Mouse (Mus musculus): Measurements from ENCODE around the gene Crtc1.

The Crtc1 gene

DNA sequence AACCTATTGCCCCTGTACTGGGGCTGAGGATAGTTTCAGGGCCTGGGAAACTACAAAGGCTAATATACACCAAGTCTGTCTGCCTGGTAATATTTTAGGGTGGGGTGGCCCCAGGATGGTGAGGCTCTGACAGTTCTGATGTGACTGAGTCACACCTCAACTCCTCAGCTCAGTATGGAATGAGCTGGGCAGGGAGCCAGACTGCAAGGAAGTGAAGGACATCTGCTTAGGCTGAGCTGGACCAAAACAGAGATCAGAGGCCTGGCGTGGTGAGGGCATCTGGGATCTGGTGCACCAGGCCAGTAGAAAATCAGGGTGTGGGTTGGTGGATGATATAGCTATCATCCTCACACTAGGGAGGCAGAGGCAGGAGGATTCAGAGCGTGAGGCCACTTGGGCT is 49.7 kb downstream of the Crtc1 start:
- DNase-seq (ENCODE audit: low spot score) = no peak

DNA sequence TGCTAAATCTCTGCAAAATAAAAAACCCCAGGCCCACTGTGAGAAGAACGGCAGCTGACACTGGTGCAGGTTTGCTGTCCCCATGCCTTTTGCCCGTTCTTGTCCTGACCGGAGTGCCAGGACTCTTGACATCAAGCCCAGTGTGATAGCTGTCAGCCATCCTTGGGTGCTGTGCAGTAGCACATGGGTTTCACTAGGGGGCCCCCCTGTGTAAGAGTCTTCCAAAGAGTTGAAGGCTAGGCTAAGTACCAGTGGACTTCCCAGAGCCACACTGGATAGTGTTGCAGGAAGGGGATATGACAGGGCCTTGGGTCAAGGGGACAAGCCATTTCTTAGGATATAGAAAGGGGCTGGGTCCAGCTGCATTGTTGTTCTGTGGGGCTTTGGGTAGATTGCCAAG is 56.1 kb downstream of the Crtc1 start:
- DNase-seq (ENCODE audit: low spot score) = peak; percentile 65

DNA sequence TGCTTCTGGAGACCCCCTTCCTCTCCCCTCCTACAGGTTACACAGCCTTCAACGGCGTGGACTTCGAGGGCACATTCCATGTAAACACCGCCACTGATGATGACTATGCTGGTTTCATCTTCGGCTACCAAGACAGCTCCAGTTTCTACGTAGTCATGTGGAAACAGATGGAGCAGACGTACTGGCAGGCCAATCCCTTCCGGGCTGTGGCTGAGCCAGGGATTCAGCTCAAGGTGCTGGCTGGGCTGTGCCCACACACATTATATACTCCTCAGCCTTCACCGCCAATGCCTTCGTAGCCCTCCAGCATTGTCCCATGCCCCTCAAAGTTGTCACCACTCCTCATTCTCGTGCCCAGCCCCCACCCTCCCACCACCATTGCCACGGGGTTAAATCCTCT is 59.3 kb downstream of the Crtc1 start:
- DNase-seq (ENCODE audit: low spot score) = no peak

GRCm38 (mm10) chr8:70377049-70377448 is 62.3 kb downstream of the Crtc1 start:
- DNase-seq (ENCODE audit: low spot score) = no peak

- DNase-seq (ENCODE audit: low spot score) = no peak
These were observed 63.1 kb downstream of the Crtc1 start for GRCm38 (mm10) chr8:70376275-70376741.

GRCm38 (mm10) chr8:70375212-70375859 is 64.0 kb downstream of the Crtc1 start:
- no peak for DNase-seq (ENCODE audit: low spot score)

- DNase-seq (ENCODE audit: low spot score) = no peak
These were observed 65.0 kb downstream of the Crtc1 start for GRCm38 (mm10) chr8:70374318-70374927.

GRCm38 (mm10) chr8:70373397-70374317 is 65.7 kb downstream of the Crtc1 start, which contains the start of gene Comp:
Comp (plus strand) TSS chr8:70373558.
- no peak for DNase-seq (ENCODE audit: low spot score)

GRCm38 (mm10) chr8:70371951-70372350 is 67.4 kb downstream of the Crtc1 start:
- DNase-seq (ENCODE audit: low spot score) = no peak

- DNase-seq (ENCODE audit: low spot score) = no peak
These were observed 68.9 kb downstream of the Crtc1 start for GRCm38 (mm10) chr8:70370476-70370875.

DNA sequence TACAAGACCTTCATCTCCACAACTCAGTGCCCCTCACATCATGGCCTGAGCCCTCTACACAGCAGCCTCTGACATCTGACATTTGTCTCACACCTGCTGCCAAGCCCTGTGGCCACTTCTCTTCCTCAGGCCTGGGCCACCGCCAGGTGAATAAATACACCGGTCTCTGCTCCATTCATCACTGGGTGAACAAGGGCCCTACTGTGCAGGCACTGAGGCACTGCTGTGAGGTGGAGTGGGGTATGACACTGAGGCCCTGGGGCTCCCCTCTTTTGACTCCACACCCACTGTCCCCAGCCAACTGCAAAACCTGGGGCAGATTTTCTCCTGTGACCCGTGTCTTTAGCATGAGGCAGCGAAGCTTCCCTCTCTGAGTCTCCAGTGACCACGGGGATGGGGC is 72.8 kb downstream of the Crtc1 start:
- DNase-seq (ENCODE audit: low spot score) = no peak

GRCm38 (mm10) chr8:70364066-70364465 is 75.3 kb downstream of the Crtc1 start:
- DNase-seq (ENCODE audit: low spot score) = no peak

DNA sequence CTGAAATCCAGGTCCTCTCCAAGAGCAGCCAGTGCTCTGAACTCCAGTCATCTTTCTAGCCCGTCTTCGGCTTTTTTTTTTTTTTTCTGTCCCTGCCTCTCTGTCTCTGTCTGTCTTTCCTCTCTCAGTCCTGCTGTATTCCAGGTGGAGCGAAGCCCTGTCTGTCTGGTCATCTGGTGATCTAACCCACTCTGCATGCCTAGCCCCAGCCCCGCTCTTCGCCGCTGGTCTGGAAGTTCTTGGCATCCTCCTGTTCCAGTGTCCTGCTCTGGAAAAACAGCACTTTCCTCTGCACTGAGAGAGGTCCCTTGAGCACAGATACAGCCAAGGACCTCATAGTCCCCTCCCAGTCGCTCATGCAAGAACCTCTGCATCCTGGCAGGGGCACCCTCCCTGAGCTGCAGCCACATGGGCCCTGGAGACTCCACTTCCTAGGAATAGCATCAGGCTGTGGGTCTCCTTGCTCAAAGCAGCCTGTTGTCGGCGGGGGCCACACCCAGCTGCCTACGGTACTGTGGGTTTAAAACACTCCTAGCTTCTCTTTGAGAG is 77.8 kb downstream of the Crtc1 start:
- DNase-seq (ENCODE audit: low spot score) = no peak

DNA sequence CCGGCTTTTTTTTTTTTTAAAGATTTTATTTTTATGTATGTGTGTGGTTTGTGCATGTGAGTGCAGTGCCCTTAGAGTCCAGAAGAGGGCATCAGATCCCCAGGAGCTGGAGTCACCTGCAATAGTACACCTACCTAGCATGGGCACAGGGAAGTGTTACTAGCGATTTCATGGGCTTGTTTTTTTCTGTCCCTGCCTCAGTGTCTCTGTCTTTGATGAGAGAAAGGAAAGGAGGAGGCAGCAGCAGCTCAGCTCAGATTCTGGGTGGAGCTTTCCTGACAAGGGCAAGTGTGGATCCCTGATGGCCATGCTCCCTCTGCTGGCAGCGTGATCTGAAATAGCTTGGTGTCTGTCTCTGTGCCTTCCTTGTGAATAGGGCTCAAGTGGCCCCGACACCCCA is 78.6 kb downstream of the Crtc1 start:
- no peak for DNase-seq (ENCODE audit: low spot score)

GRCm38 (mm10) chr8:70359411-70359810 is 80.0 kb downstream of the Crtc1 start:
- DNase-seq (ENCODE audit: low spot score) = no peak

- no peak for DNase-seq (ENCODE audit: low spot score)
These were observed 83.3 kb downstream of the Crtc1 start for GRCm38 (mm10) chr8:70356111-70356510.

DNA sequence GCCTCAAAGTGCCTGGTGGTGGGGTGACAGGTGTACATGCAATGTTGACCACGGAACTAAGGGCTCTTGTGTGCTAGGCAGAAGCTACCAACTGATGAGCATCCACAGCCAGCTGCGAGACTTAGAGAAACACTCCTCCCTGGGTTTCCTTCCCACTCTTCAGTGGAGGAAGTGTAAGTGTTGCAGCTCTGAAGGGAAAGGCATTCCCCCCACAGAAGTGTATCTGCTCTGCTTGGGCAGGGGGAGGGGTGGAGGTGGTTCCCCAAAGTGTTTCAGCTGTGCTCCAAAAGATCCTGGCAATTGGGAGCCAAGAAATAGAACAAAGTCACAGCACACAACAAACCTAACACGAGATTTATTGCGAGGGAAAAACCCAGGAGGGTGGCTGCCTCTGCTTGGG is 85.4 kb downstream of the Crtc1 start:
- DNase-seq (ENCODE audit: low spot score) = no peak

DNA sequence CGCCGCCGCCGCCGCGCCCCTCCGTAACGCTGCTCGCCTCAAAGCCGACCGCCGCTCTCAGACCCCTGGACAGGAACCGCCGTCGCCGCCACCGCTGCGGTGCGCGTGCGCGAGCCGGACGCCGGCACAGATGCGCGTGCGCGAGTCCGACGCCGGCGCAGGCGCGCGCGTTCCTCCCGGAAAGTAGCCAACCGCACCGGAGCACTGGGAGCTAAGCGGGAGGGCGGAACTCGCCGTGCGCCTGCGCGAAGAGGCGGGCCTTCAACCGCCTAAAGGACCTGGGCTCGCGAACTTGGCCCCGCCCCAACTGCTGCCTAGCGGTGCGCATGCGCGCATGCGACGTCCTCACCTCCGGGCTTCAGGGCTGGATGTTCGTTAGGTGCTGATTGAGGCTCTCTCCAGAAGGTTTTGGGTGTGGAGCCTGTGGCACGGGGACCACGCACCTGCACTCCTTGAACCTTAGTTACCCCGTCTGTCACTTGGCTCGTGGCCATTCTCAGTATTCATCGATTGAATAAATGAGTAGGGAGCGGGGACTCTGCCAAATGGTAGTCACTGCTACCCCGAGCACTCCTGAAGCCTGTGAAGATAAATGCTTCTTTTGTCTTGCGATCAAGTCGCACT is 86.1 kb downstream of the Crtc1 start, which contains the start of gene Upf1:
Upf1 (minus strand) TSS at position 85 of the 624 bp plus-strand sequence.
- DNase-seq (ENCODE audit: low spot score) = peak; percentile 98

- no peak for DNase-seq (ENCODE audit: low spot score)
These were observed 86.7 kb downstream of the Crtc1 start for GRCm38 (mm10) chr8:70352657-70353151.

GRCm38 (mm10) chr8:70352000-70352384 is 87.4 kb downstream of the Crtc1 start:
- DNase-seq (ENCODE audit: low spot score) = no peak
